Mouse (Mus musculus): ENCODE results near the gene Ash1l.

DNA sequence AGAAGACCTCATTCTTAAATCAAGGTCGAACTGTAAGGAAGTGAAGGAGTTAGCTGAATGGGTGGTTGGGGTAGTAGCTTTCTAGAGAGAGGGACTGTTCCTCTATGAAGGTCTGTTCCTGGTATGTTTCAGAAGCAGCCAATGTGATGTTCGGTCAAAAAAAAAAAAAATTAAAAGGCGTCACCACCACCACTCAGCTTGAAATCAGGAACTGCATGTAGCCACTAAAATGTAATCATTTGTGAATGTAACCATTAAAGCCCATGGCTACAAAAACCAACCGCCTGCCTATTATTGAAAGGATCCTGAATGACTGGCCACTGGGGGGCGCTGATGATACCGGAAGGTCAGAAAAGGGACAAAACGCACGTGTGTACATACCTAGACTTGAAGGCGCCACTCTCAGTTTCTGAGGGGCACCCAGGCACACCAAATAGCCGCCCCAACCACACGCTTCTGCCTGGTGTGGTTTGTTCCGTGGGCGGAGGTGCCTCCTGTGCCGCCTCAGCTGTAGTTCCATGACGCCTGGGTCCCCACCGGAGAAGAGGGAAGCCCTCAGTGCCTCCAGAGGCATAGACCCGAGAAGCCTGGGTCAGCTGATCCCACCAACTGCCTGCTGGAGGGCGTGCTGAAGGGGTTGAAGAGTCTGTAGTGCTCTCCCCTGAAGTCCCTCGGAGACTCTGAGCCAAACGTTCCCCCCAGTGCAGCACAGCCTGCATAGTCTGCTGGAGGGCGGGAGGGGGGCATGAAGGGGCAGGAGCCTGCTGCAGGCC lies 137.1 kb downstream of the Ash1l start:
- TF ChIP-seq CTCF (IDR thresholded peaks at IDR 0.05; ENCODE audit: low read depth), result peak; percentile 63
- no peak for TF ChIP-seq EP300 (IDR thresholded peaks at IDR 0.05; ENCODE audit: low read depth)

Data from heart, postnatal 0 days (tissue).